Mouse (Mus musculus) hindbrain, embryonic 14.5 days (tissue): ENCODE data around the gene Tma7. TPM values are rescaled to one million over a fixed set of nuclear protein-coding genes. Genes with fewer than 3 reads are reported as not detected.
A peak's percentile ranks its signal among the peaks of the same experiment; 100 is the strongest.

Source experiments
- ATAC-seq: fragments of 200-750 bp; cut with Nextera tagmentation; 2 replicates; pipeline ENCODE4 v1.8.0; 2017; ENCODE audit warnings: moderate number of reproducible peaks, mild to moderate bottlenecking, moderate TSS enrichment, moderate library complexity; ENCODE audit not compliant: low FRiP score
- DNase-seq: peaks from one replicate; pipeline ENCODE4 v3.0.0-alpha.2; 2015; ENCODE audit warnings: low spot score
- H3K27ac ChIP-seq: fragments of 300-500 bp; sonication (generic); 2 replicates; pipeline ENCODE4 v1.5.1; 2014; ENCODE audit warnings: mild to moderate bottlenecking, moderate library complexity
- H3K27me3 ChIP-seq: fragments of 300-500 bp; sonication (generic); 2 replicates; pipeline ENCODE4 v1.6.1; 2014; ENCODE audit warnings: mild to moderate bottlenecking, low read length, mixed read lengths; ENCODE audit not compliant: control insufficient read depth, insufficient read depth
- H3K36me3 ChIP-seq: fragments of 300-500 bp; sonication (generic); replicated peaks from 2 replicates; pipeline ENCODE4 v1.6.1; 2014; ENCODE audit not compliant: control insufficient read depth, insufficient read depth
- H3K4me1 ChIP-seq: fragments of 300-500 bp; sonication (generic); replicated peaks from 2 replicates; pipeline ENCODE4 v1.6.1; 2014; ENCODE audit warnings: antibody characterized with exemption, low read length, mixed read lengths; ENCODE audit not compliant: control insufficient read depth, insufficient read depth
- H3K4me2 ChIP-seq: fragments of 300-500 bp; sonication (generic); replicated peaks from 2 replicates; pipeline ENCODE4 v1.6.1; 2014; ENCODE audit warnings: mild to moderate bottlenecking, moderate library complexity
- H3K4me3 ChIP-seq: fragments of 300-500 bp; sonication (generic); replicated peaks from 2 replicates; pipeline ENCODE4 v1.5.1; 2014; ENCODE audit warnings: mild to moderate bottlenecking, low read length
- H3K9ac ChIP-seq: fragments of 300-500 bp; sonication (generic); 2 replicates; pipeline ENCODE4 v1.6.1; 2014
- H3K9me3 ChIP-seq: fragments of 300-500 bp; sonication (generic); 2 replicates; pipeline ENCODE4 v1.6.1; 2016; ENCODE audit warnings: low read length; ENCODE audit not compliant: control insufficient read depth
- WGBS: fragments of 180-500 bp; shearing (Covaris S2); extraction: QIAGEN DNeasy Blood & Tissue Kit; methylation state at CpG from one replicate; pipeline ENCODE4 v1.1.7; 2014; 5-methylcytosine and 5-hydroxymethylcytosine counted together
- polyA plus RNA-seq: library from polyadenylated mRNA; unstranded; fragments of >200 nt; fragmentation: Nextera tagmentation; extraction: Ambion mirVana; gene quantifications from 2 replicates; pipeline ENCODE4 v1.2.1, GENCODE M21; 2014

Tma7 gene
- polyA plus RNA-seq, 1 experiment from 2014 or later: 800 TPM

DNA sequence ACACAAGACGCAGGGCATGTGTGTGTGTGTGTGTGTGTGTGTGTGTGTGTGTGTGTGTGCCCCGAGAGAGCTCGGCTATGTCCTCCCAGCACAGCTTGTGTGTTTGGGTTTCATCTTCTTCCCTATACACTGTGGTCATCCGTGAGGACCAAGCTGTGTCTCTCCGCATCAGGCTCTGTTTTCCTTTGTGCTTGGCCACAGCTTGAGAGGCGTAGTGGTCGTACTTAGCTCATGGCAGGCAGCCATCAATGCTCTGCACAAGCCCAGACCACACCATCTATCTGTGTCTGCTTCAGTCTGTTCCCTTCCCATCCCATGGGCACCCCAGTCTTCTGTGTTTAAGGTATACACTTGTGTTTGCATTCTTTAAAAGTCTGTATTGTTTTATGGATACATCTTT is 41.0 kb downstream of the Tma7 start:
- no peak overlapping the region for H3K27ac ChIP-seq
- no peaks in the 10 kb centered on the region for H3K27me3 ChIP-seq
- H3K9ac ChIP-seq: no peak overlapping the region
- DNase-seq: no peak
- ATAC-seq: no peak
- WGBS: 82% methylated on average over 5 of the region's 7 CpGs
- no peak overlapping the region for H3K4me2 ChIP-seq
- H3K4me3 ChIP-seq: no peak overlapping the region
- no peaks in the 10 kb centered on the region for H3K36me3 ChIP-seq
- no peaks in the 10 kb centered on the region for H3K9me3 ChIP-seq
- peaks cover 9% of the 10 kb centered on the region; the same call in 1 of the 2 replicates for H3K4me1 ChIP-seq

DNA sequence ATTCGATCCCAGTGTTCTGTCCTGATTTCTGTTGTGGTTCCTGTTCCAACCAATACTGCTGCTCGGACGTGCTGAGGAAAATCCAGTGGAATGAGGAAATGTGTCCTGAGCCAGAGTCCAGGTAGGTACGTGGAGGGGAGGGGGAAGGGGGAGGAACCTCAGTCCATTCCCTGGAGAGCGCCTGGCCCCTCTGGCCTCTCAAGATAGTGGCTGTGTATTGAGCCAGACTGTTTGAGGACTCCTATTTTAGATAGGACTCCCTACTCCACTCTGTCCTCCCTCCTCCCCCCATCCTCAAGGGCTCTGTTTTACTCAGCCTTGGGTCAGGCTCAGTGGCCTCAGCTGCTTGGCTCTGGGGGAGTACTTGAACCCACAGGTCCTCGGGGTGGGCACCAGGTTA is 41.5 kb downstream of the Tma7 start:
- Histone ChIP-seq H3K4me3 (no peak overlapping the region), H3K27ac (no peak overlapping the region), H3K4me2 (no peak overlapping the region), H3K36me3 (no peaks in the 10 kb centered on the region), H3K27me3 (no peaks in the 10 kb centered on the region), H3K4me1 (peaks cover 9% of the 10 kb centered on the region; the same call in 1 of the 2 replicates), H3K9ac (no peak overlapping the region), H3K9me3 (no peaks in the 10 kb centered on the region)
- no peak for ATAC-seq
- no peak for DNase-seq
- WGBS: 74% methylated on average over 6 of the region's 6 CpGs

DNA sequence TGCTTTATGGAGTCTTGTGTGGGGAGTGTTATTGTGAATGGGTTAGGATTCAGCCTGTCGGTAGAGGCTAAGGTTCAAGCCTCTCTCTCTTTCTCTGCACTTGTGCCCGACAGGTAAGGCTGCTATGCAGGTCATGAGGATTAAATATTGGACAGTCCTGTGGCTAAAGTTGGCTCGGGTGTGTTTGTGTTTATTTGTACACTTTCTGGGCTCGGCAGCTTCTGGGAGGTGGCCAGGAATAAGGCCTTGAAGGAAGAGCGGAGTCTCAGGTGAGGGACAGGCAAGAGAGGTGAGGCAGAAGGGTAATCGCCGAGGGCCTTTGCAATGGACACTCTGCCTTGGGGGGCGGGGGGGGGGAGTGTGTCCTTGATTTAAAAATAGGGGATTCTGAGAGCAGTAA is 42.2 kb downstream of the Tma7 start:
- ATAC-seq: no peak
- 87% methylated on average over 8 of the region's 8 CpGs for WGBS
- no peaks in the 10 kb centered on the region for H3K27me3 ChIP-seq

DNA sequence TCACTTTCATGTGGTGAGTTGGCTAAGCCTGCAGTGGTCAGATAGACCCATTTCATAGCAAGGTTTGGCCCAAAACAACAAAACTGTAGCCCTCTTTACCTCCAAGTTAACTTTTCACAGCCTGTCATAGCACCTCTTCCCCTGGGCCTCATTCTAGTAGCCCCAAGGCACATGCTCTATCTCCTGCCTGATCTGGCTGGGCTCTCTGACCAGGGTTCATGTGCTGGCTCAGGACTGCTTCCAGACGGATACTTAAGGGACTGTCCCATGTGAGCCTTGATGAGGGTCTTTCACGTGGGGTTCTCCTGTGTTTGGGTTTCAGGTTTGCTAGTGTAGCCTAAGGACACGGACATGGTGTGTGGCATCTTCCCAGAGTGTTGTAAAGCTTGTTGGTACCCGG is 42.7 kb downstream of the Tma7 start:
- ATAC-seq: no peak
- WGBS: 83% methylated on average over 4 of the region's 4 CpGs
- no peak overlapping the region for H3K4me2 ChIP-seq

More for the DNA sequence above, 42.2 kb downstream of the Tma7 start:
- no peak for DNase-seq
- Histone ChIP-seq H3K4me3 (no peak overlapping the region), H3K9ac (no peak overlapping the region), H3K36me3 (no peaks in the 10 kb centered on the region), H3K9me3 (no peaks in the 10 kb centered on the region), H3K4me1 (peaks cover 9% of the 10 kb centered on the region; the same call in 1 of the 2 replicates), H3K4me2 (no peak overlapping the region), H3K27ac (no peak overlapping the region)

DNA sequence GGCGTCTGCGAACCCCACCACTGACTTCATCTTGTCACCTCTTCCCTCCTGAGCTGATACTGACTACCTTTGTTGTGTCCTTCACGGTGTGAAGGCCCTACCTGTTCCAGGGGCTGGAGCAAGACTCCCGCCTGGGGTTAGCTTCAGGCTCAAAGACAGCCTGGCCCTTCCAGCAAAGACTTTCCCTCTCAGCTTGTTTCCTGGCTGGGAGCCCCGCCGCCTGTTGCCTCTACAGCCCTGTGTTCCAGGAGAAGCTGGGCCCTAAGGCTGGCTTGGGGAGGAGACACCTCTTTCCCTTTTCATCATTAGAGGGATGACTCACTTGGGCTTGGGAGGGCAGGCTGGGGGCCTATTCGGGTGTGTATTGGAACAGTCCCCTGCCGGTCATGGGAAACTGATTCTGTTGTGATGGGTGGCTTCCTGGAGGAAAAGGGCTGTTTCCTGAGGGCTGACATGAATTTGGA is 43.5 kb downstream of the Tma7 start:
- H3K4me3 ChIP-seq: peak overlapping the region; percentile 58
- no peaks in the 10 kb centered on the region for H3K36me3 ChIP-seq
- peaks cover 9% of the 10 kb centered on the region; the same call in 1 of the 2 replicates for H3K4me1 ChIP-seq
- H3K4me2 ChIP-seq: peak overlapping the region; percentile 89
- peak overlapping the region; percentile 69 for H3K9ac ChIP-seq
- H3K27ac ChIP-seq: no peak overlapping the region
- 17% methylated on average over 8 of the region's 8 CpGs for WGBS
- H3K27me3 ChIP-seq: no peaks in the 10 kb centered on the region
- DNase-seq: no peak
- no peak; the same call in 1 of the 2 replicates for ATAC-seq
- H3K9me3 ChIP-seq: no peaks in the 10 kb centered on the region

More for the DNA sequence above, 42.7 kb downstream of the Tma7 start:
- Histone ChIP-seq H3K27ac (no peak overlapping the region), H3K9me3 (no peaks in the 10 kb centered on the region), H3K36me3 (no peaks in the 10 kb centered on the region), H3K4me3 (no peak overlapping the region), H3K9ac (no peak overlapping the region), H3K4me1 (peaks cover 9% of the 10 kb centered on the region; the same call in 1 of the 2 replicates), H3K27me3 (no peaks in the 10 kb centered on the region)
- DNase-seq: no peak

DNA sequence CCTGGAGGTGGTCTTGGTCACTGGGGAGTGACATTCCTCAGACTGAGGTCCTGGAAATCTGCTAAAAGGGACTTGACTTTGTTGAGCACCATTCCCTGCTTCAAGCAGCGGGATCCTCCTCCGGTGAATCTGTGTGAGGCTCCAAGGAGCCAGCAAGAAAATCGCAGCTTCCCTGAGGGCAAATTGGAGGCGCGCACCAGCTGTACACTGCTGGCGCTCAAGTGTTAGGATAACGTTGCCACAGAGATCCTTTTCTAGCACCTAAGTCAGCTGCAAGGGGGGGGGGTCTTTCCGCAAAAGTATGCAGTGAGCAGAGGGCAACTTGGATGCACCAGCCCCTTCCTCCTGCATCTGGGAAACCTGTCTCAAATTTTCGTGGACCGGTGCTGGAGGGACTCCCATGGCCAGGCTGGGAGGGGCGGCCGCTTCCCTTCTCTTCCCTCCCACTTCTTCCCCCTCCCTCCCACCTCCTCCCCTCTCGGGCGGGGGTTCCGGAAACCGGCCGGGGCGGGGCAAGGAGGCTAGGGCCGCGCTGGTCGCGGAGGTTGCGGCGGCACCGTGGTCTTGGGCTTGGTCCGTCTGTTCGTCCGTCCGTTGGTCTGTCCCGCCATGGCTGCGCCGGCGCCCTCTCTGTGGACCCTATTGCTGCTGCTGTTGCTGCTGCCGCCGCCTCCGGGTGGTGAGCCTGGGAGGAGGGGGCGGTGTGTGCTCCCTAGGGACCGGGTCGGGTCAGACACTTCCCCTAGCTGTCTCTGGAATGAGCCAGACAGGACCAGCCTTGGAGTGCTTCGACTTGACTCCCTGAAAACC is 44.1 kb downstream of the Tma7 start, which contains the start of gene Shisa5:
Shisa5 (plus strand) TSS at position 480 of the 810 bp plus-strand sequence.
- no peaks in the 10 kb centered on the region for H3K9me3 ChIP-seq

DNA sequence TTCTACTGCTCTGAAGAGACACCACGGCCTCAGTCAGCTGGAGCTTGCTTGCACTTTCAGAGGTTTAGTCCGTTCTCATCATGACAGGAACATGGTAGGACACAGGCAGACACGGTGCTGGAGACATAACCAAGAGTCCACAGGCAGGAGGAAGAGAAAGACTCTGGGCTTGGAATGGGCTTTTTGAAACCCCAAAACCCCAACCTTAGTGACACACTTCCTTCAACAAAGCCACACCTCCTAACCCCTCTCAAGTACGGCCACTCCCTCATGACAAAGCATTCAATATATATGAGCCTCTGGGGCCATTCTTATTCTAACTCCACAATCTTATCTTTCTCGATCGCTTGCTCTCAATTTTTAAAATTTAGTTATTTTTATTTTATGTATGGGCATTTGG is 50.0 kb downstream of the Tma7 start:
- H3K9ac ChIP-seq: no peak overlapping the region
- no peak overlapping the region for H3K27ac ChIP-seq
- H3K4me3 ChIP-seq: no peak overlapping the region
- no peak overlapping the region for H3K4me2 ChIP-seq
- ATAC-seq: no peak
- no peaks in the 10 kb centered on the region for H3K27me3 ChIP-seq
- WGBS: 86% methylated on average over 6 of the region's 6 CpGs
- peaks cover 13% of the 10 kb centered on the region for H3K36me3 ChIP-seq
- no peaks in the 10 kb centered on the region for H3K4me1 ChIP-seq
- no peaks in the 10 kb centered on the region for H3K9me3 ChIP-seq
- no peak for DNase-seq

More for the DNA sequence above, 44.1 kb downstream of the Tma7 start, which contains the start of gene Shisa5:
- H3K9ac ChIP-seq: peak within 1 kb of the TSS; percentile 69
- H3K4me2 ChIP-seq: peak within 1 kb of the TSS; percentile 89
- no peaks in the 10 kb centered on the region for H3K27me3 ChIP-seq
- no peaks in the 10 kb centered on the region for H3K36me3 ChIP-seq
- H3K4me3 ChIP-seq: peak within 1 kb of the TSS; percentile 58
- no peak within 1 kb of the TSS for H3K27ac ChIP-seq
- DNase-seq: peak; percentile 45
- WGBS: under 1% methylated on average over 40 of the region's 40 CpGs
- peaks cover 9% of the 10 kb centered on the region; the same call in 1 of the 2 replicates for H3K4me1 ChIP-seq
- peak; percentile 74 for ATAC-seq

DNA sequence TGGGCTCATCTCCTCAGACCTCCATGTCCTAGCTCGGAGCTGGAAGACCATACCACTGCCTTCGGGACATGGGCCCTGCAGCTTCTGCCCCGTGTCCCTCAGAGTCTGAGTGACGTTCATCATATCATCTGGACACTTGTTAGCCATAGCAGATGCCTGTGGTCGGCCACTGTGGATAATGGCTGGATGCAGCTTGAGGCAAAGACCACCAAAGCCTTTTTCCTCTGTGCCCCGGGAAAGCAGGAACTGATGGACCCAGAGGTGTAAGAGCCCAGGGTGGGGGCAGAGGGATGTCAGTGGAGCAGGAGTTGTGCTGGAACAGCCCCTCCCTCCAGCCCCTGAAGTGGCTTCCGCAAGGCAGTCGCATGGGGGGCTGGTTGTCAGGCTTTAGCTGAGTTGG is 50.7 kb downstream of the Tma7 start:
- WGBS: 89% methylated on average over 8 of the region's 8 CpGs
- Histone ChIP-seq H3K4me2 (no peak overlapping the region), H3K27me3 (no peaks in the 10 kb centered on the region), H3K36me3 (peaks cover 18% of the 10 kb centered on the region), H3K9ac (no peak overlapping the region), H3K4me1 (no peaks in the 10 kb centered on the region), H3K4me3 (no peak overlapping the region), H3K9me3 (no peaks in the 10 kb centered on the region), H3K27ac (no peak overlapping the region)
- DNase-seq: no peak
- ATAC-seq: no peak

DNA sequence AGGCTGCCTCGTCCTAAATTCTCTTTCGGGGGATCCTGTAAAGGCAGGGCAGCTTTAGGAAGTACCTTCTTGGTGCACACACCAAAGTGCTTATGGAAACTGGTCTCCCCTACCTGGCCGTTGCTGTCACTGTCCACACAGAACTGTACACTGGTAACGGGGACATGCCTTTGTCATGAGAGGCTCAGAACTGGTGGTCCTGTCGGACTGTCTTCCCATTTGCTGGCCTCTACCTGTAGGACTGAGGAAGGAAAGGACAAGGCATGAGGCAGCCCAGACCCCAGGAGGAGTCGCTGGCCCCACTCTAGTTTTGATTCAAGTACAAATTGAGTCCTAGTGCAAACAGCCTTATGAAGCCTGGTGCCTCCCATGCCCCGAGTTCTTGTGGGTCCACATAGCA is 51.4 kb downstream of the Tma7 start:
- H3K27me3 ChIP-seq: no peaks in the 10 kb centered on the region
- no peak overlapping the region for H3K9ac ChIP-seq
- H3K4me3 ChIP-seq: no peak overlapping the region
- 91% methylated on average over 7 of the region's 7 CpGs for WGBS
- no peak overlapping the region for H3K4me2 ChIP-seq
- no peak overlapping the region for H3K27ac ChIP-seq
- DNase-seq (no peak), ATAC-seq (no peak)
- peaks cover 25% of the 10 kb centered on the region for H3K36me3 ChIP-seq
- no peaks in the 10 kb centered on the region for H3K4me1 ChIP-seq
- no peaks in the 10 kb centered on the region for H3K9me3 ChIP-seq
